Mouse (Mus musculus): ENCODE measurements at regions not wholly inside any gene's neighbourhood (a gene's known extent, or its start where the extent isn't known, plus 50 kb on each side); places are given as distances from the start of the nearest gene placed in this dataset.

GRCm38 (mm10) chr5:49761054-49761453, 236.3 kb upstream of the Kcnip4 start:
- Histone ChIP-seq H3K27ac (replicated peaks) (no peak overlapping the region), H3K9me3 (no peaks in the 10 kb centered on the region), H3K27me3 (replicated peaks; ENCODE audit: low read depth, poor library complexity, severe bottlenecking) (no peaks in the 10 kb centered on the region), H3K4me1 (no peaks in the 10 kb centered on the region), H3K4me3 (no peak overlapping the region), H3K36me3 (replicated peaks) (no peaks in the 10 kb centered on the region)
- WGBS: 77% methylated on average over 4 of the region's 4 CpGs
- no peak for DNase-seq (ENCODE audit: low spot score)

GRCm38 (mm10) chr5:49755531-49755930, 230.8 kb upstream of the Kcnip4 start:
- no peak overlapping the region for H3K4me3 ChIP-seq
- DNase-seq (ENCODE audit: low spot score): no peak
- no peaks in the 10 kb centered on the region for H3K4me1 ChIP-seq
- H3K27ac ChIP-seq (replicated peaks): no peak overlapping the region
- WGBS: 87% methylated on average over 1 of the region's 1 CpGs
- H3K27me3 ChIP-seq (replicated peaks; ENCODE audit: low read depth, poor library complexity, severe bottlenecking): no peaks in the 10 kb centered on the region
- H3K36me3 ChIP-seq (replicated peaks): no peaks in the 10 kb centered on the region
- H3K9me3 ChIP-seq: no peaks in the 10 kb centered on the region

GRCm38 (mm10) chr5:49712607-49713006, 187.9 kb upstream of the Kcnip4 start:
- H3K4me1 ChIP-seq: no peaks in the 10 kb centered on the region
- DNase-seq (ENCODE audit: low spot score): no peak
- no peak overlapping the region for H3K4me3 ChIP-seq
- WGBS: 26% methylated on average over 1 of the region's 1 CpGs
- H3K9me3 ChIP-seq: no peaks in the 10 kb centered on the region
- no peak overlapping the region for H3K27ac ChIP-seq (replicated peaks)
- H3K27me3 ChIP-seq (replicated peaks; ENCODE audit: low read depth, poor library complexity, severe bottlenecking): no peaks in the 10 kb centered on the region
- no peaks in the 10 kb centered on the region for H3K36me3 ChIP-seq (replicated peaks)

- H3K27ac ChIP-seq (replicated peaks): no peak overlapping the region
- DNase-seq (ENCODE audit: low spot score): no peak
- 88% methylated on average over 4 of the region's 4 CpGs for WGBS
These were observed 157.4 kb upstream of the Kcnip4 start for GRCm38 (mm10) chr5:49682156-49682555.

GRCm38 (mm10) chr5:49681514-49681913, 156.8 kb upstream of the Kcnip4 start:
- DNase-seq (ENCODE audit: low spot score): no peak
- Histone ChIP-seq H3K27ac (replicated peaks) (no peak overlapping the region), H3K9me3 (no peaks in the 10 kb centered on the region), H3K27me3 (replicated peaks; ENCODE audit: low read depth, poor library complexity, severe bottlenecking) (no peaks in the 10 kb centered on the region), H3K4me1 (no peaks in the 10 kb centered on the region), H3K4me3 (no peak overlapping the region), H3K36me3 (replicated peaks) (no peaks in the 10 kb centered on the region)
- WGBS: 83% methylated on average over 2 of the region's 2 CpGs

More at GRCm38 (mm10) chr5:49682156-49682555, 157.4 kb upstream of the Kcnip4 start:
- Histone ChIP-seq H3K4me1 (no peaks in the 10 kb centered on the region), H3K27me3 (replicated peaks; ENCODE audit: low read depth, poor library complexity, severe bottlenecking) (no peaks in the 10 kb centered on the region), H3K36me3 (replicated peaks) (no peaks in the 10 kb centered on the region), H3K4me3 (no peak overlapping the region), H3K9me3 (no peaks in the 10 kb centered on the region)

GRCm38 (mm10) chr5:49675885-49676284, 151.2 kb upstream of the Kcnip4 start:
- no peak overlapping the region for H3K4me3 ChIP-seq
- 85% methylated on average over 2 of the region's 2 CpGs for WGBS
- H3K27ac ChIP-seq (replicated peaks): no peak overlapping the region
- no peaks in the 10 kb centered on the region for H3K4me1 ChIP-seq
- H3K27me3 ChIP-seq (replicated peaks; ENCODE audit: low read depth, poor library complexity, severe bottlenecking): no peaks in the 10 kb centered on the region
- DNase-seq (ENCODE audit: low spot score): no peak
- no peaks in the 10 kb centered on the region for H3K36me3 ChIP-seq (replicated peaks)
- no peaks in the 10 kb centered on the region for H3K9me3 ChIP-seq

- no peaks in the 10 kb centered on the region for H3K36me3 ChIP-seq (replicated peaks)
- no peaks in the 10 kb centered on the region for H3K4me1 ChIP-seq
- DNase-seq (ENCODE audit: low spot score): no peak
- no peak overlapping the region for H3K27ac ChIP-seq (replicated peaks)
- H3K27me3 ChIP-seq (replicated peaks; ENCODE audit: low read depth, poor library complexity, severe bottlenecking): no peaks in the 10 kb centered on the region
- H3K4me3 ChIP-seq: no peak overlapping the region
- no peaks in the 10 kb centered on the region for H3K9me3 ChIP-seq
These were observed 140.5 kb upstream of the Kcnip4 start for GRCm38 (mm10) chr5:49665196-49665595.

- Histone ChIP-seq H3K4me3 (no peak overlapping the region), H3K9me3 (no peaks in the 10 kb centered on the region), H3K36me3 (replicated peaks) (no peaks in the 10 kb centered on the region), H3K27ac (replicated peaks) (no peak overlapping the region), H3K4me1 (no peaks in the 10 kb centered on the region), H3K27me3 (replicated peaks; ENCODE audit: low read depth, poor library complexity, severe bottlenecking) (no peaks in the 10 kb centered on the region)
- WGBS: 94% methylated on average over 1 of the region's 1 CpGs
- no peak for DNase-seq (ENCODE audit: low spot score)
These were observed 139.2 kb upstream of the Kcnip4 start for GRCm38 (mm10) chr5:49663928-49664327.

- no peaks in the 10 kb centered on the region for H3K9me3 ChIP-seq
- H3K36me3 ChIP-seq (replicated peaks): no peaks in the 10 kb centered on the region
- DNase-seq (ENCODE audit: low spot score): no peak
- no peaks in the 10 kb centered on the region for H3K27me3 ChIP-seq (replicated peaks; ENCODE audit: low read depth, poor library complexity, severe bottlenecking)
- no peak overlapping the region for H3K27ac ChIP-seq (replicated peaks)
- WGBS: 73% methylated on average over 3 of the region's 3 CpGs
- H3K4me1 ChIP-seq: no peaks in the 10 kb centered on the region
- H3K4me3 ChIP-seq: no peak overlapping the region
These were observed 137.4 kb upstream of the Kcnip4 start for GRCm38 (mm10) chr5:49662096-49662495.

GRCm38 (mm10) chr5:49660598-49660997, 135.9 kb upstream of the Kcnip4 start:
- no peaks in the 10 kb centered on the region for H3K9me3 ChIP-seq
- H3K27me3 ChIP-seq (replicated peaks; ENCODE audit: low read depth, poor library complexity, severe bottlenecking): no peaks in the 10 kb centered on the region
- no peak for DNase-seq (ENCODE audit: low spot score)

GRCm38 (mm10) chr5:49650953-49651352, 126.2 kb upstream of the Kcnip4 start:
- 93% methylated on average over 5 of the region's 5 CpGs for WGBS
- H3K27me3 ChIP-seq (replicated peaks; ENCODE audit: low read depth, poor library complexity, severe bottlenecking): no peaks in the 10 kb centered on the region
- no peaks in the 10 kb centered on the region for H3K4me1 ChIP-seq
- no peak for DNase-seq (ENCODE audit: low spot score)
- H3K4me3 ChIP-seq: no peak overlapping the region
- H3K36me3 ChIP-seq (replicated peaks): no peaks in the 10 kb centered on the region
- no peaks in the 10 kb centered on the region for H3K9me3 ChIP-seq
- no peak overlapping the region for H3K27ac ChIP-seq (replicated peaks)

More at GRCm38 (mm10) chr5:49660598-49660997, 135.9 kb upstream of the Kcnip4 start:
- H3K4me1 ChIP-seq: no peaks in the 10 kb centered on the region
- no peak overlapping the region for H3K4me3 ChIP-seq
- no peak overlapping the region for H3K27ac ChIP-seq (replicated peaks)
- H3K36me3 ChIP-seq (replicated peaks): no peaks in the 10 kb centered on the region

- H3K4me1 ChIP-seq: no peaks in the 10 kb centered on the region
- no peak overlapping the region for H3K27ac ChIP-seq (replicated peaks)
- no peak overlapping the region for H3K4me3 ChIP-seq
- no peaks in the 10 kb centered on the region for H3K36me3 ChIP-seq (replicated peaks)
- WGBS: 93% methylated on average over 1 of the region's 1 CpGs
- H3K9me3 ChIP-seq: no peaks in the 10 kb centered on the region
- no peak for DNase-seq (ENCODE audit: low spot score)
- H3K27me3 ChIP-seq (replicated peaks; ENCODE audit: low read depth, poor library complexity, severe bottlenecking): no peaks in the 10 kb centered on the region
These were observed 121.1 kb upstream of the Kcnip4 start for GRCm38 (mm10) chr5:49645781-49646180.

GRCm38 (mm10) chr5:49644606-49645005, 119.9 kb upstream of the Kcnip4 start:
- no peaks in the 10 kb centered on the region for H3K9me3 ChIP-seq
- WGBS: 89% methylated on average over 2 of the region's 2 CpGs
- no peaks in the 10 kb centered on the region for H3K36me3 ChIP-seq (replicated peaks)
- DNase-seq (ENCODE audit: low spot score): no peak
- no peaks in the 10 kb centered on the region for H3K27me3 ChIP-seq (replicated peaks; ENCODE audit: low read depth, poor library complexity, severe bottlenecking)
- no peaks in the 10 kb centered on the region for H3K4me1 ChIP-seq
- no peak overlapping the region for H3K4me3 ChIP-seq
- no peak overlapping the region for H3K27ac ChIP-seq (replicated peaks)

- H3K27me3 ChIP-seq (replicated peaks; ENCODE audit: low read depth, poor library complexity, severe bottlenecking): no peaks in the 10 kb centered on the region
- 78% methylated on average over 2 of the region's 2 CpGs for WGBS
- H3K36me3 ChIP-seq (replicated peaks): no peaks in the 10 kb centered on the region
- H3K4me1 ChIP-seq: no peaks in the 10 kb centered on the region
- no peak overlapping the region for H3K27ac ChIP-seq (replicated peaks)
- H3K9me3 ChIP-seq: no peaks in the 10 kb centered on the region
- H3K4me3 ChIP-seq: no peak overlapping the region
- no peak for DNase-seq (ENCODE audit: low spot score)
These were observed 117.7 kb upstream of the Kcnip4 start for GRCm38 (mm10) chr5:49642439-49642838.
